Mouse (Mus musculus): ENCODE results near the gene Stmn1. TPM values are rescaled to one million over a fixed set of nuclear protein-coding genes. Genes with fewer than 3 reads are reported as not detected.

Gene Stmn1
- total RNA-seq, 2 experiments from 2014 or later: 868 to 1,207 TPM

GRCm38 (mm10) chr4:134457130-134457825, 10.8 kb upstream of the Stmn1 start:
- no peak for ATAC-seq (replicated peaks; ENCODE audit: poor library complexity)

- ATAC-seq (replicated peaks; ENCODE audit: poor library complexity): no peak
Observed at GRCm38 (mm10) chr4:134458856-134459255, 9.3 kb upstream of the Stmn1 start.

- peak; percentile 69 for ATAC-seq (replicated peaks; ENCODE audit: poor library complexity)
Observed at GRCm38 (mm10) chr4:134460277-134460676, 7.8 kb upstream of the Stmn1 start.

- ATAC-seq (replicated peaks; ENCODE audit: poor library complexity): no peak
Observed at GRCm38 (mm10) chr4:134461252-134461651, 6.9 kb upstream of the Stmn1 start.

GRCm38 (mm10) chr4:134465789-134466188, 2.3 kb upstream of the Stmn1 start:
- no peak for ATAC-seq (replicated peaks; ENCODE audit: poor library complexity)

- ATAC-seq (replicated peaks; ENCODE audit: poor library complexity): no peak
Observed at GRCm38 (mm10) chr4:134466381-134467262, 1.5 kb upstream of the Stmn1 start.

- ATAC-seq (replicated peaks; ENCODE audit: poor library complexity): peak; percentile 23
Observed at GRCm38 (mm10) chr4:134467435-134468214, 495 bp upstream of the Stmn1 start.

- ATAC-seq (replicated peaks; ENCODE audit: poor library complexity): peak; percentile 82
Observed at GRCm38 (mm10) chr4:134468578-134469266, 602 bp downstream of the Stmn1 start.

- peak; percentile 2; the same call in 1 of the 2 replicates for ATAC-seq (replicated peaks; ENCODE audit: poor library complexity)
Observed at GRCm38 (mm10) chr4:134469341-134469796, 1.2 kb downstream of the Stmn1 start.

- ATAC-seq (replicated peaks; ENCODE audit: poor library complexity): no peak
Observed at GRCm38 (mm10) chr4:134469985-134470384, 1.9 kb downstream of the Stmn1 start.

GRCm38 (mm10) chr4:134471469-134471868, 3.3 kb downstream of the Stmn1 start:
- no peak for ATAC-seq (replicated peaks; ENCODE audit: poor library complexity)

GRCm38 (mm10) chr4:134473764-134474163, 5.6 kb downstream of the Stmn1 start:
- ATAC-seq (replicated peaks; ENCODE audit: poor library complexity): no peak

GRCm38 (mm10) chr4:134474240-134474639, 6.1 kb downstream of the Stmn1 start:
- no peak for ATAC-seq (replicated peaks; ENCODE audit: poor library complexity)

- ATAC-seq (replicated peaks; ENCODE audit: poor library complexity): no peak
Observed at GRCm38 (mm10) chr4:134476899-134477298, 8.8 kb downstream of the Stmn1 start.

GRCm38 (mm10) chr4:134478031-134478430, 9.9 kb downstream of the Stmn1 start:
- peak; percentile 96 for ATAC-seq (replicated peaks; ENCODE audit: poor library complexity)

- no peak for ATAC-seq (replicated peaks; ENCODE audit: poor library complexity)
Observed at GRCm38 (mm10) chr4:134479839-134480238, 11.7 kb downstream of the Stmn1 start.

GRCm38 (mm10) chr4:134480864-134481263, 12.7 kb downstream of the Stmn1 start:
- peak; percentile 72 for ATAC-seq (replicated peaks; ENCODE audit: poor library complexity)

- ATAC-seq (replicated peaks; ENCODE audit: poor library complexity): no peak
Observed at GRCm38 (mm10) chr4:134481270-134481669, 13.2 kb downstream of the Stmn1 start.

- ATAC-seq (replicated peaks; ENCODE audit: poor library complexity): no peak
Observed at GRCm38 (mm10) chr4:134482442-134482841, 14.3 kb downstream of the Stmn1 start.

GRCm38 (mm10) chr4:134483078-134483688, 15.1 kb downstream of the Stmn1 start:
- no peak for ATAC-seq (replicated peaks; ENCODE audit: poor library complexity)
